Mouse (Mus musculus) central nervous system, embryonic 18 days (tissue): Measurements from ENCODE around the gene Shisa3. TPM values are rescaled to one million over a fixed set of nuclear protein-coding genes. Genes with fewer than 3 reads are reported as not detected.

ENCODE experiments used
- polyA plus RNA-seq: library from polyadenylated mRNA; depleted of rRNA; stranded (reverse); fragments of >200 nt; gene quantifications from 2 replicates; pipeline ENCODE4 v1.2.3, GENCODE M21; 2012; rRNA removed

Shisa3 gene
- 3.0 and 4.4 TPM in 2 replicates for polyA plus RNA-seq

DNA sequence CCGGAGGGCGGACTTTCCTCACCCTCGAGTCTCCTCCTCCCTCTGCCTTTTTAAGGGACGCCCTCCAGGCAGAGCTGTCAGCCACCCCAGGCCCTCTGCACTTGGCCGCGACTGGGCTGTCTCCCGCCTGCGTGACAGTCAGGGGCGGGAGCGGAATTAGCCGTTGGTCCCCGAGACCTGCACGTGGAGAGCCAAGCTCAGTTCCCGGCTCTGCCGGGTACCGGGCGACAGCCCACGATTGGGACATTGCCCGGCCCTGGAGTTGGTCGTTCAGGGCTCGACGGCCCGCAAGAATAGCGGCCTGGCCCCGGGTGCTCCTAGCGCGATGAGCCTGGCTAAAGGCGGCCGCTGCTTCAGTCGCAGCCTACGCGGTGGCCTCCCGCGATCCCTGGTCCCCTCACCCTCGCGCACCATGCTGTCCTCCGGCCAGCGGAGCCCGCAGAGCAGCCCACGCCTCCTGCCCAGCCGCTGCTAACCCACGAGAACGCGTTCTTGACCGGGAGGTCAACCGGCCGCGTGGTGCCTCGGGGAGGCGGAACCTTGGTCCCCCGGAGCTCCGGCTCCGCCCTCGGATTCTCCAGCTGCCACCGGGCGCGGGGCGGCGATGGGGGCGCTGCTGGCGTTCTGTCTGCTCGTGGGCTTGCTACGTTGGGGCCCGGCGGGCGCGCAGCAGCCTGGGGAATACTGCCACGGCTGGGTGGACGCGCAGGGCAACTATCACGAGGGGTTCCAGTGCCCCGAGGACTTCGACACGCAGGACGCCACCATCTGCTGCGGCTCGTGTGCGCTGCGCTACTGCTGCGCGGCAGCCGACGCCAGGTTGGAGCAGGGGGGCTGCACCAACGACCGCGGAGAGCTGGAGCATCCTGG is at the start of gene Shisa3:
TSS of gene Shisa3 (plus strand) at position 79 of the 870 bp plus-strand sequence.

Other genes with a start within 250 kb of the Shisa3 start
- 5.6 and 5.7 TPM in 2 replicates for gene Bend4, start 179.6 kb upstream of the Shisa3 start, polyA plus RNA-seq
- 49.2 and 50.4 TPM in 2 replicates for gene Atp8a1, start 239.6 kb downstream of the Shisa3 start, polyA plus RNA-seq